Mouse (Mus musculus) heart, postnatal 0 days (tissue): ENCODE data around the gene Lhb.

Experiments
- CTCF ChIP-seq: IDR thresholded peaks from 2 replicates; pipeline ENCODE4 v1.5.1; 2016; ENCODE audit warnings: antibody characterized with exemption, control low read depth, low read depth
- EP300 ChIP-seq: IDR thresholded peaks from 2 replicates; pipeline ENCODE4 v1.6.1; 2016; ENCODE audit warnings: antibody characterized with exemption, low read depth

DNA sequence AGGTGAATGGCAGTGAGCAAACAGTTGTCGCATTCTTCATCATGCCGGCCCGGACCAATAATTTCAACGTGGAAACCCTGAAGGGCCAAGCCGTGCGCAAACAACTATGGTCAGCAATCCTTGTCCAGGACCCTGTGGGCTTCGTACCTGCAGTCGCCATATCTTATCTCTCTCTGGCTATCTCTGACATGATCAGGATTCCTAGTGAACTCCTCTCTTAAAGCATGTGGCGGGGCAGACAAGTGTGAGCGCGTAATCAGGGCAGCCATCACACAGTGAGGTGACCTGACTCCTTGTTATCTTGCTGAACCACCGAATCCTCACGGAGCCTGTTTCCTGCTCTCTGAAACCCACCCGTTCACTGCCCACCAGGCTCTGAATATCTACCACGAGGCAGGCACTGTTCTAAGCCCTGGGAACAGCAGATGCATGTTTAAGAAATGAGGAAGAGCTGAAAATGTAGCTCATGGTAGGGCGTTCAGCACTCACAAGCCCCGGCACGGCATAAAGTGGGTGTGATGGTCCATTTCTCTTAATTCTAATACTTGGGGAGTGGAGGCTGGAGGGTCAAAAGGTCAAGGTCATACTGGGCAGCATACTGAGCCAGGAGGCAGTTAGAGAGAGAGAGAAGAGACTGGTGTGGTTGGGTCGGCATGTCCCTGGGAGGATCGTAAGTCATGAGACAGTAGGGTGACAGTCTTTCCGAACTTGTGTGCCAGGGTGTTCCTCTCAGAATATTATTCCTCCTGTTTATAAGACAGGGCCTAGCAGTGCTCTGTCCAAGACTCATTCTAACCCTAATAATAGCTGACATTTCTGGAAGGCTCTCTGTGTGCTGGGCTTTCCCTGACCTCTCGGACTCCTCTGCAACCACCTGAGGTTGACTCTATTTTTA lies 23.2 kb downstream of the Lhb start:
- TF ChIP-seq CTCF (no peak), EP300 (no peak)
